Mouse (Mus musculus) liver, embryonic 14.5 days (tissue): ENCODE measurements around the gene Slc25a51. TPM values are rescaled to one million over a fixed set of nuclear protein-coding genes. Genes with fewer than 3 reads are reported as not detected.
A peak's percentile ranks its signal among the peaks of the same experiment; 100 is the strongest.

ENCODE experiments used
- ATAC-seq: fragments of 200-750 bp; cut with Nextera tagmentation; 2 replicates; pipeline ENCODE4 v1.8.0; 2017; ENCODE audit warnings: moderate number of reproducible peaks, mild to moderate bottlenecking, moderate library complexity; ENCODE audit not compliant: insufficient read depth
- DNase-seq, 3 experiments: peaks; one replicate each; pipeline ENCODE4 v3.0.0-alpha.2; 2012 to 2013; ENCODE audit warnings: low read depth in 3 of 3, low spot score in 3 of 3
- H3K27ac ChIP-seq: fragments of 300-500 bp; sonication (generic); 2 replicates; pipeline ENCODE4 v1.5.1; 2014; ENCODE audit warnings: moderate library complexity, mild to moderate bottlenecking, control low read depth, inconsistent platforms
- H3K27me3 ChIP-seq: fragments of 300-500 bp; sonication (generic); 2 replicates; pipeline ENCODE4 v1.6.1; 2014; ENCODE audit warnings: mild to moderate bottlenecking, low read length, moderate library complexity; ENCODE audit not compliant: control insufficient read depth, insufficient read depth
- H3K36me3 ChIP-seq: fragments of 300-500 bp; sonication (generic); replicated peaks from 2 replicates; pipeline ENCODE4 v1.6.1; 2014; ENCODE audit warnings: low read depth; ENCODE audit not compliant: control insufficient read depth, insufficient read depth
- H3K4me1 ChIP-seq, 2 experiments: fragments of 200-500 bp in 1 of 2; fragments of 300-500 bp in 1 of 2; sonication (generic) in 1 of 2; replicated peaks; 2 replicates each; pipeline ENCODE4 v1.6.1; 2012 to 2014; ENCODE audit warnings: antibody characterized with exemption in 1 of 2, inconsistent platforms in 1 of 2, low read length in 1 of 2; ENCODE audit not compliant: control insufficient read depth in 2 of 2, insufficient read depth in 2 of 2
- H3K4me2 ChIP-seq: fragments of 300-500 bp; sonication (generic); 2 replicates; pipeline ENCODE4 v1.6.1; 2014; ENCODE audit warnings: low read depth, mild to moderate bottlenecking, control low read depth, moderate library complexity
- H3K4me3 ChIP-seq, 2 experiments: fragments of 200-500 bp in 1 of 2; fragments of 300-500 bp in 1 of 2; sonication (generic) in 1 of 2; 2 replicates each; pipeline ENCODE4 v1.5.1; 2012 to 2014; ENCODE audit warnings: low read depth in 2 of 2, low read length in 2 of 2, mild to moderate bottlenecking in 2 of 2, control low read depth in 1 of 2, inconsistent platforms in 1 of 2, moderate library complexity in 1 of 2; ENCODE audit not compliant: insufficient read depth in 1 of 2
- H3K9ac ChIP-seq: fragments of 300-500 bp; sonication (generic); replicated peaks from 2 replicates; pipeline ENCODE4 v1.6.1; 2014; ENCODE audit warnings: mild to moderate bottlenecking, control low read depth, moderate library complexity
- H3K9me3 ChIP-seq: fragments of 300-500 bp; sonication (generic); 2 replicates; pipeline ENCODE4 v1.6.1; 2016; ENCODE audit warnings: low read length, mixed read lengths; ENCODE audit not compliant: control insufficient read depth
- CTCF ChIP-seq: IDR thresholded peaks from 2 replicates; pipeline ENCODE4 v1.5.1; 2016; ENCODE audit warnings: antibody characterized with exemption, low read depth, control low read depth
- EP300 ChIP-seq: IDR thresholded peaks from 2 replicates; pipeline ENCODE4 v1.6.1; 2016; ENCODE audit warnings: antibody characterized with exemption, low read depth
- WGBS: fragments of 180-500 bp; shearing (Covaris S2); extraction: QIAGEN DNeasy Blood & Tissue Kit; methylation state at CpG from one replicate; pipeline ENCODE4 v1.1.7; 2014; ENCODE audit not compliant: insufficient replicate concordance; 5-methylcytosine and 5-hydroxymethylcytosine counted together
- polyA plus RNA-seq, 2 experiments: library from polyadenylated mRNA; depleted of rRNA in 1 of 2; stranded (reverse) in 1 of 2; unstranded in 1 of 2; fragments of >200 nt; fragmentation: Nextera tagmentation in 1 of 2; extraction: Ambion mirVana in 1 of 2; gene quantifications; 2 replicates each; pipeline versions ENCODE4 v1.2.1 to v1.2.3; 2012 to 2014

Gene Slc25a51
- polyA plus RNA-seq, 2 experiments, result 53.4 to 65.5 TPM

GRCm38 (mm10) chr4:45422640-45423039, 14.1 kb upstream of the Slc25a51 start:
- no peak for DNase-seq
- 73% methylated on average over 10 of the region's 10 CpGs for WGBS
- 0 out of 4 replicates have a peak, but pooled peaks cover 0 to 2% of the 10 kb centered on the region in 2 experiments for H3K4me1 ChIP-seq
- no peaks in the 10 kb centered on the region for H3K27me3 ChIP-seq
- H3K9me3 ChIP-seq, result no peaks in the 10 kb centered on the region
- no peak overlapping the region for H3K27ac ChIP-seq
- TF ChIP-seq CTCF (no peak), EP300 (no peak)
- no peak overlapping the region for H3K4me3 ChIP-seq
- no peak overlapping the region for H3K9ac ChIP-seq
- no peak overlapping the region for H3K4me2 ChIP-seq
- H3K36me3 ChIP-seq, result no peaks in the 10 kb centered on the region
- no peak for ATAC-seq

GRCm38 (mm10) chr4:45421519-45422260, 13.1 kb upstream of the Slc25a51 start:
- Histone ChIP-seq H3K9ac (no peak overlapping the region), H3K4me3 (no peak overlapping the region), H3K27ac (no peak overlapping the region), H3K9me3 (no peaks in the 10 kb centered on the region), H3K4me1 (0 out of 4 replicates have a peak, but pooled peaks cover 0 to 2% of the 10 kb centered on the region in 2 experiments), H3K4me2 (no peak overlapping the region), H3K36me3 (no peaks in the 10 kb centered on the region), H3K27me3 (no peaks in the 10 kb centered on the region)
- TF ChIP-seq EP300 (no peak), CTCF (no peak)
- 66% methylated on average over 11 of the region's 11 CpGs for WGBS
- ATAC-seq, result no peak
- DNase-seq, result no peak

GRCm38 (mm10) chr4:45420733-45421132, 12.2 kb upstream of the Slc25a51 start:
- DNase-seq (no peak), ATAC-seq (no peak)
- Histone ChIP-seq H3K4me1 (0 out of 4 replicates have a peak, but pooled peaks cover 0 to 2% of the 10 kb centered on the region in 2 experiments), H3K36me3 (no peaks in the 10 kb centered on the region), H3K4me3 (no peak overlapping the region), H3K9ac (no peak overlapping the region), H3K27me3 (no peaks in the 10 kb centered on the region), H3K9me3 (no peaks in the 10 kb centered on the region), H3K4me2 (no peak overlapping the region), H3K27ac (no peak overlapping the region)
- 67% methylated on average over 3 of the region's 3 CpGs for WGBS
- TF ChIP-seq EP300, result no peak
- no peak for TF ChIP-seq CTCF

- no peak overlapping the region for H3K27ac ChIP-seq
- 77% methylated on average over 4 of the region's 4 CpGs for WGBS
- H3K36me3 ChIP-seq, result no peaks in the 10 kb centered on the region
- DNase-seq (no peak), ATAC-seq (no peak)
- H3K4me3 ChIP-seq, result no peak overlapping the region
- H3K27me3 ChIP-seq, result peaks cover 3% of the 10 kb centered on the region
- no peaks in the 10 kb centered on the region for H3K9me3 ChIP-seq
- H3K4me2 ChIP-seq, result no peak overlapping the region
- no peak overlapping the region for H3K9ac ChIP-seq
- no peak for TF ChIP-seq EP300
- no peak for TF ChIP-seq CTCF
- 0 out of 4 replicates have a peak, but pooled peaks cover 0 to 2% of the 10 kb centered on the region in 2 experiments for H3K4me1 ChIP-seq
Measured at GRCm38 (mm10) chr4:45419051-45419450, 10.5 kb upstream of the Slc25a51 start.

GRCm38 (mm10) chr4:45418229-45418950, 9.8 kb upstream of the Slc25a51 start:
- H3K4me1 ChIP-seq, result peaks cover 0 to 2% of the 10 kb centered on the region in 2 experiments; a peak in 1 of 4 replicates
- peaks cover 3% of the 10 kb centered on the region for H3K27me3 ChIP-seq
- no peak overlapping the region for H3K4me2 ChIP-seq
- ATAC-seq (no peak), DNase-seq (no peak)
- no peaks in the 10 kb centered on the region for H3K9me3 ChIP-seq
- H3K4me3 ChIP-seq, result no peak overlapping the region
- WGBS, result 32% methylated on average over 11 of the region's 11 CpGs
- no peaks in the 10 kb centered on the region for H3K36me3 ChIP-seq
- H3K9ac ChIP-seq, result no peak overlapping the region
- TF ChIP-seq CTCF (peak; percentile 79), EP300 (no peak)
- H3K27ac ChIP-seq, result no peak overlapping the region
